Mouse (Mus musculus) limb, embryonic 13.5 days (tissue): ENCODE measurements around the gene Dusp12. TPM values are rescaled to one million over a fixed set of nuclear protein-coding genes. Genes with fewer than 3 reads are reported as not detected.
A peak's percentile ranks its signal among the peaks of the same experiment; 100 is the strongest.

Source experiments
- ATAC-seq: fragments of 200-750 bp; cut with Nextera tagmentation; 2 replicates; pipeline ENCODE4 v1.8.0; 2017; ENCODE audit warnings: low read depth, moderate number of reproducible peaks, moderate TSS enrichment; ENCODE audit not compliant: low FRiP score
- H3K27ac ChIP-seq: fragments of 300-500 bp; sonication (generic); 2 replicates; pipeline ENCODE4 v1.5.1; 2015; ENCODE audit warnings: inconsistent platforms, mild to moderate bottlenecking, moderate library complexity
- H3K27me3 ChIP-seq: fragments of 300-500 bp; sonication (generic); 2 replicates; pipeline ENCODE4 v1.6.1; 2015; ENCODE audit warnings: mild to moderate bottlenecking, inconsistent platforms
- H3K36me3 ChIP-seq: fragments of 300-500 bp; sonication (generic); 2 replicates; pipeline ENCODE4 v1.6.1; 2015; ENCODE audit warnings: inconsistent platforms, mild to moderate bottlenecking, moderate library complexity
- H3K4me1 ChIP-seq: fragments of 300-500 bp; sonication (generic); 2 replicates; pipeline ENCODE4 v1.6.1; 2015; ENCODE audit warnings: inconsistent platforms
- H3K4me2 ChIP-seq: fragments of 300-500 bp; sonication (generic); replicated peaks from 2 replicates; pipeline ENCODE4 v1.6.1; 2015; ENCODE audit warnings: inconsistent platforms, mild to moderate bottlenecking, moderate library complexity
- H3K4me3 ChIP-seq: fragments of 300-500 bp; sonication (generic); 2 replicates; pipeline ENCODE4 v1.5.1; 2015; ENCODE audit warnings: moderate library complexity, mild to moderate bottlenecking, inconsistent platforms
- H3K9ac ChIP-seq: fragments of 300-500 bp; sonication (generic); 2 replicates; pipeline ENCODE4 v1.6.1; 2015; ENCODE audit warnings: mild to moderate bottlenecking, inconsistent platforms
- H3K9me3 ChIP-seq: fragments of 300-500 bp; sonication (generic); 2 replicates; pipeline ENCODE4 v1.6.1; 2016; ENCODE audit warnings: inconsistent platforms
- WGBS: fragments of 180-500 bp; shearing (Covaris S2); methylation state at CpG from one replicate; pipeline ENCODE4 v1.1.7; 2015; 5-methylcytosine and 5-hydroxymethylcytosine counted together
- polyA plus RNA-seq: library from polyadenylated mRNA; unstranded; fragments of >200 nt; fragmentation: Nextera tagmentation; extraction: Ambion mirVana; gene quantifications from 2 replicates; pipeline ENCODE4 v1.2.1, GENCODE M21; 2015

The Dusp12 gene
- polyA plus RNA-seq, 1 experiment from 2014 or later: 50.5 TPM

DNA sequence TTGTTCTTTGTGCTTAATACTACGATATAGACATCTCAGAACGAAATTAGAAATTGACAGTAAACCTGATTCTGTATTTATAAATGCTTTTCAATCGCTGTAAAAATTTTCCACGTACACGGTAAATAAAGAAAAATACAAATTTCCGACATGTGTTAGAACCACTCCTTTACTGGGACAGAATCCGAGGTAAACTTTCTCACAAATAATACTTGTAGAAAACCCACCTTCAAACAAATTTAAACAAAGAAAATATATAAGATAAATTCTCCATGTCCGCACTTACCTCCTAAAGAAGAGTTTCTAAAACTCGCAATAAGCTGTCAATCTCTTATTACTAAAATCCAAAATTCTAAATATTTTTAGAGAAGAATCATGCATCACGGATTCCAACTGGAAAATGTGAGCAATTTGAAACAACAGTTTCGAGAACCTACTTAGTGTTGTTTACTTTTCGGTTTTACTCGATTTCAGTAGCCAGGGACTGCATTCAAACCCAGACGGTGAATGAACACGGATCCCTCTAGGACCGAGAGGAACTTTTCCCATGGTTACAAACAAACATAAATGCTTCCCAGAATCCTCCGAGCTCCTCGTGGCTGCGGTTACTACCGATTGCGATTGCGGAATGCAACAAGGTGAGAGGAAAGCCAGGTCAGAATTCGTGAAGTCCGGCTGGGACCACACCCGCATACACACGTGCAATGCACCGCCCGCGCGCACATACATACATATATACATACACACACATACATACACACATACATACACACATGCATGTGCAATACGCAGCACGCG lies 17.0 kb downstream of the Dusp12 start:
- peak overlapping the region; percentile 82 for H3K9ac ChIP-seq
- H3K4me3 ChIP-seq: peak overlapping the region; percentile 84
- no peaks in the 10 kb centered on the region for H3K27me3 ChIP-seq
- ATAC-seq: peak; percentile 84
- H3K9me3 ChIP-seq: no peaks in the 10 kb centered on the region
- H3K4me2 ChIP-seq: peak overlapping the region; percentile 86
- H3K36me3 ChIP-seq: peaks cover 17% of the 10 kb centered on the region
- WGBS: 1% methylated on average over 33 of the region's 33 CpGs
- no peak overlapping the region for H3K27ac ChIP-seq
- peaks cover 9% of the 10 kb centered on the region for H3K4me1 ChIP-seq

DNA sequence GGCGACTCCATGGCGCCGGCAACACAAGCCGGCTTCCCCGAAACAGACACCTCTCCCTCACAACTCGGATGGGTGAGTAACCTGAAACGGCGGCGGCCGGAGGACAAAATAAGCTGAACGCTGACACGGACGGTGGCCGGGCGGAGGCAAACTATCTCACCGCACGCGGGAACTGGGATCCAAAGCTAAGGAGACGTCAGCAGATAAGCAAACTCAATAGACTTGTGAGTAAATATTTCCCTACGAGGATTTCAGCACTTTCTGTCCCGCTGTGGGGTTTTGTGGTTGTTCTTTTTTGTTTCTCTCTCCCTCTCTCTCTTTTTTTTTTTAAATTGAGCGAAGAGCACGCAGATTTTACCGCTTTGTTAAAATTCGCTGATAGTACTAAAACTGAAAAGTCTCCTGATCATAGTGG lies 17.6 kb downstream of the Dusp12 start, which contains the start of gene Atf6:
Gene Atf6 (minus strand): TSS at position 81 of the 415 bp plus-strand sequence.
- Histone ChIP-seq H3K9me3 (no peaks in the 10 kb centered on the region), H3K4me2 (peak within 1 kb of the TSS; percentile 86), H3K27me3 (no peaks in the 10 kb centered on the region), H3K27ac (peak within 1 kb of the TSS; percentile 75; the same call in 1 of the 2 replicates), H3K4me3 (peak within 1 kb of the TSS; percentile 84), H3K9ac (peak within 1 kb of the TSS; percentile 82), H3K4me1 (peaks cover 9% of the 10 kb centered on the region), H3K36me3 (peaks cover 13% of the 10 kb centered on the region)
- under 1% methylated on average over 25 of the region's 25 CpGs for WGBS
- ATAC-seq: peak; percentile 81

DNA sequence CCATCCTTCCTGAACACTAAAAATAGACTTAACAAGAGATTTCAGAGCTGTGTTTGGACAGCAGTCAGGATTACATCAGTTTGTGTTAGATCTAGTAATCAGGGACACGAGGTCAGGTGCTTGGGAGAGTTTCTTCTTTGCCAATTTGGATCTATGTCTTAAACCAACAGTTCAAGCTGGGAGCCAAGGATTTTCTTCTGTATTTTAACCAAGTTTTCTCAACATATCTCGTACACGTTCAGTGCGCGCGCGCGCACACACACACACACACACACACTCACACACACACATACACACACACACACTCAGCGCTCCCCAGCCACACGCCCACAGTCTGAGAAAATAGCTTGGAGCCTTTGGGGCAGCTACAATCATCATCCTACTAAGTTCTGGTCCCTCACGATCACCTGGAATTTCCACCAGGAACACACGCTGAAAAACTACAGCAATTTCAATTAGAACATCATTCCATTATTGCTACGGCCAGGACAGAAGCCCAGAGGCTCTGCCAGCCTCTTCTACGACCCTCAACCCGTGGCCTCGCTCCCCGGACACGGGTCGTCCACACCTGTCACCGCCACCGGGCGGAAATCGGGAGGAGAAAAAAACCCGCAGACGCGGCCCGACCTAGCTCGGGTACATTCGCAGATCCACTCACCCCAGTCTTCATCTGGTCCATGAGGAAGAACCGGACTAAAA lies 18.2 kb downstream of the Dusp12 start:
- 3% methylated on average over 30 of the region's 30 CpGs for WGBS
- peak; percentile 53 for ATAC-seq

DNA sequence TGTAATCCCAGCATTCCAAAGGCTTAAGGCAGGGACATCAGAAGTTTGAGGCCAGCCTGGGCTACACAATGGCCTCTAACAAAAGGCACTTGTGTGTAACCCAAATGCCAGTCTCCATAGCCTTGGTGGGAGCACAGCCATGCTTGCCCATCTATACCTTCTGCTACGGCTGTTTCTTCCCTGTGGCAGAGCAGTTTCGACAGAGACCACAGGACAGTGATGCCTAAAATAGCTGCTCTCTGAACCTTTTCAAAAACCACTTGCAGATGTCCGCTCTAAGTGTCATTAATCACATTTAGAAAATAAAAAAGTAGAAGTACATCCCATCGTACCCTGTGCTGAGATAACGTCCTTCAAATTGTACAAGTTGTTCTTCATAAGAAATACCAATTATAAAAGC lies 19.9 kb downstream of the Dusp12 start:
- no peak for ATAC-seq
- Histone ChIP-seq H3K27ac (no peak overlapping the region), H3K4me3 (no peak overlapping the region), H3K4me1 (peaks cover 9% of the 10 kb centered on the region), H3K27me3 (no peaks in the 10 kb centered on the region), H3K4me2 (no peak overlapping the region), H3K9ac (no peak overlapping the region), H3K9me3 (no peaks in the 10 kb centered on the region), H3K36me3 (no peaks in the 10 kb centered on the region)
- WGBS: 86% methylated on average over 5 of the region's 5 CpGs

More for the DNA sequence above, 18.2 kb downstream of the Dusp12 start:
- no peaks in the 10 kb centered on the region for H3K27me3 ChIP-seq
- H3K27ac ChIP-seq: peak overlapping the region; percentile 75; the same call in 1 of the 2 replicates
- peak overlapping the region; percentile 84 for H3K4me3 ChIP-seq
- H3K36me3 ChIP-seq: peaks cover 8% of the 10 kb centered on the region
- peak overlapping the region; percentile 82 for H3K9ac ChIP-seq
- no peaks in the 10 kb centered on the region for H3K9me3 ChIP-seq
- peaks cover 9% of the 10 kb centered on the region for H3K4me1 ChIP-seq
- peak overlapping the region; percentile 86 for H3K4me2 ChIP-seq

DNA sequence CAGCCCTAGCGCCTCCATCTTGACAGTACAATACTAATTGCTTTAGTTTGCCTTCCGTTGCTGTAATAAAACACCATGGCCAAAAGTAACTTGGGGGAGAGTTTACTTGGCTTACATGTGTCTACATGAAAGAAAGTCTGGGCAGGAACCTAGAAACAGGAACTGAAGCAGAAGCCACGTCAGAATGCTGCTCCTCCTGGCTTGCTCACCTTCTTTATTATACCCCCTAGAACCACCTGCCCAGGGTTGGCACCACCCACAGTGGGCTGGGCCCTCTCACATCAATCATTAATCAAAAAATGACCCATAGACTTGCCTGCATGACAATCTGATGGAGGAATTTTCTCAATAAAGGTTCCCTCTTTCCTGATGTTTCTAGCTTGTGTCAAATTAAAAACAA lies 20.6 kb downstream of the Dusp12 start:
- peaks cover 9% of the 10 kb centered on the region for H3K4me1 ChIP-seq
- no peak overlapping the region for H3K9ac ChIP-seq
- no peak overlapping the region for H3K4me2 ChIP-seq
- H3K36me3 ChIP-seq: no peaks in the 10 kb centered on the region
- no peak overlapping the region for H3K27ac ChIP-seq
- WGBS: 79% methylated on average over 3 of the region's 3 CpGs
- no peak for ATAC-seq
- H3K9me3 ChIP-seq: no peaks in the 10 kb centered on the region
- H3K27me3 ChIP-seq: no peaks in the 10 kb centered on the region
- no peak overlapping the region for H3K4me3 ChIP-seq

DNA sequence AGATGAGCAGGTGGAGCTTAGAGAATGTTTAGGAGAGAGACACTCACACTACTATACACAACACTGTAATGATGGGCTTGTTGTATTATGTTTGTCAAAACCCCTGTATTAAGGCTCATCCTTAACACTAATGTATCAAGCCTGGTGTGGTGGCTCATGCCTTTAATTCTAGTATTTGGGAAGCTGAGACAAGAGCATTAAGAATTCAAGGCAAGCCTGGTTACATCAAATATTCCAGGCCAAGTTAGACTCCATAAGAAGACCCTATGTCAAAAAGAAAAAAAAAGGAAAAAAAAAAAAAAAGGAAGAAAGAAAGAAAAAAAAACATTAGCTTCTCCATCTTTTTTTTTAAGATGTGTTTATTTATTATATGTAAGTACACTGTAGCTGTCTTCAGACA lies 21.1 kb downstream of the Dusp12 start:
- no peaks in the 10 kb centered on the region for H3K27me3 ChIP-seq
- no peak overlapping the region for H3K9ac ChIP-seq
- no peak overlapping the region for H3K4me3 ChIP-seq
- H3K4me1 ChIP-seq: peaks cover 9% of the 10 kb centered on the region
- H3K36me3 ChIP-seq: no peaks in the 10 kb centered on the region
- ATAC-seq: no peak
- H3K4me2 ChIP-seq: no peak overlapping the region
- H3K9me3 ChIP-seq: no peaks in the 10 kb centered on the region
- H3K27ac ChIP-seq: no peak overlapping the region

DNA sequence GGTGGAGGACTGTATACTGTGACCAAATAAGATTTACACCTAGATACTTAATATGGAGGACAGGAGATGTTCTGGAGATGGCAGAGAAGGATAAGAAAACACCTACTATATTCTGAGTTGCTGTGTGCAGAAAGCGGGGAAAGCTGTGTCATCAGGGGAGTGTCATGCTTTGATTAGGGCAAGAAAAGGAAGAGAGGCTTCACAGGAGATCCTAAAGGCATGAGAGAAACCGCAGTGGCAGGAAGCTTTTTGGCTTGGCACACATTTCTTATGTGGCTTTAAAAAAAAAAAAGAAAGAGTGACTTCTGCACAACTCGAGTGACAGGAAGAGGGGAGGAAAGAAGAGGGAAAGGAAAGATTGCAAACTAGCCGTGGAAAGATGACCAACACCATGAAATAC lies 22.3 kb downstream of the Dusp12 start:
- Histone ChIP-seq H3K27ac (no peak overlapping the region), H3K4me3 (no peak overlapping the region), H3K9ac (no peak overlapping the region), H3K4me1 (peaks cover 9% of the 10 kb centered on the region), H3K9me3 (no peaks in the 10 kb centered on the region), H3K27me3 (no peaks in the 10 kb centered on the region), H3K36me3 (no peaks in the 10 kb centered on the region), H3K4me2 (no peak overlapping the region)
- ATAC-seq: no peak
- WGBS: 64% methylated on average over 4 of the region's 4 CpGs

DNA sequence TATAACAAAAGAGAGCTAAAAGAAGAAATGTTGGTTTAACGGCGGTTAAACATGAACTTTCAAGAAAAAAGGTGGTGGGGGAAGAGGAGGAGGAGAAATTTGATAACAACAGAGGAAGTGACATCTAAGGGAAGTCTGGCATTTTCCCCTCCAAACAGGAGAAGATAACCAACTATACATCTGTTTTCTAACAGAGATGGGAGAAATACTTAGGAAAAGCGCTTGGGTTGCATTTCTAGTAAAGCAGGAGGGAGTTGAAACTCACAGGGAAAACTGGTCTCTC lies 23.0 kb downstream of the Dusp12 start:
- ATAC-seq: no peak
- Histone ChIP-seq H3K4me3 (no peak overlapping the region), H3K27me3 (no peaks in the 10 kb centered on the region), H3K27ac (no peak overlapping the region), H3K9me3 (no peaks in the 10 kb centered on the region), H3K4me2 (no peak overlapping the region), H3K9ac (no peak overlapping the region), H3K36me3 (no peaks in the 10 kb centered on the region), H3K4me1 (peaks cover 9% of the 10 kb centered on the region)
- WGBS: 74% methylated on average over 3 of the region's 3 CpGs

DNA sequence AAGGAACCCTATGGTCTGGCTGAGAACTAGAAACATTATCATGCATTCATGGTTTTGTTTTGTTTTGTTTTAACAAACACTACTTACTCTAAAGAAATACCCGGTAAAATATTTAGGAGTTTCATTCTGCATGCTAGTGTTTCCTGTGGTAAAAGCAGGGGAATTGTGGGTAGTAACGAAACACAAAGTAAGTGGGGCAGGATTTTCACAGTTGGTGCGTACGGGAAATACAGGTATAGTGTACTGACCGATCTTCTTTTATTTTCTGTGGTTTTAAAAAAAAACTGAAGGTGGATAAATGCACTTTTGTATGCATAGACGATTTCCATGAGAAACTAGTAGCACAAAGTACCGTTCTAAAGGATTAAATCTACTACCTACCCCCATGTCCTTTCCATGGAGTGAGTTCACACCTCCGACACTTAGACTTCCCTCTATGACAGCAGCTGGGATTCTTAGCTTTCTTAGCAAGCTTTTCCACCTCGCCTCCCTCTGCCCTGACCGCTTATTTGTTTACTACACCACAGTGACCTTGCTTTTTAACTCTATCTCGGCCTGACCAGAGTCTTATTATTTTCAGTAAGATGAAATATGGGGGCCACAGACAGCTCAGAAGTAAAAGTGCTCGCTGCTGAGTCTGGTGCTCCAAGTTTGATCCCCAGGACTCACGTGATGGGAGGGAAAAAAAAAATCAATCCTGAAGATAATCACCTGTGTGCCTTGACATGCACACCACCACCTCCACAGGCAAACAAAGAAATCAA lies 23.5 kb downstream of the Dusp12 start:
- no peak overlapping the region for H3K4me3 ChIP-seq
- no peak overlapping the region for H3K27ac ChIP-seq
- no peaks in the 10 kb centered on the region for H3K27me3 ChIP-seq
- H3K4me1 ChIP-seq: peaks cover 6% of the 10 kb centered on the region
- ATAC-seq: no peak
- WGBS: 80% methylated on average over 13 of the region's 13 CpGs
- H3K9ac ChIP-seq: no peak overlapping the region
- H3K36me3 ChIP-seq: no peaks in the 10 kb centered on the region
- no peaks in the 10 kb centered on the region for H3K9me3 ChIP-seq
- no peak overlapping the region for H3K4me2 ChIP-seq

DNA sequence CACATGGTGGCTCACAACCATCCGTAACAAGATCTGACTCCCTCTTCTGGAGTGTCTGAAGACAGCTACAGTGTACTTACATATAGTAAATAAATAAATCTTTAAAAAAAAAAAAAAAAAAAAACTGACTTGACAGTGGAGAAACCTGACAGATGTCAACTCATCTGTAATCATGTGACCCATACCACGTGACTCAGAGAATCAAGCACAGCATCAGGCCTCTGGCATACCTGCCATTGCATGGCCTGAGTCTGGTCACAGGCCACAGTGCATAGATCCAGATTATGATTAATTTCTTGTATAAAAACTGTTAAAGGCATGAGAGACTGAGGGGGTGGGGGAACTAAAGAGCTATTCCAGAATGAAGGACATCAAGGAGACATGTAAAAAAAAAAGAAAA lies 26.5 kb downstream of the Dusp12 start:
- H3K27me3 ChIP-seq: no peaks in the 10 kb centered on the region
- H3K4me2 ChIP-seq: no peak overlapping the region
- no peak overlapping the region for H3K9ac ChIP-seq
- H3K36me3 ChIP-seq: no peaks in the 10 kb centered on the region
- no peaks in the 10 kb centered on the region for H3K9me3 ChIP-seq
- H3K27ac ChIP-seq: no peak overlapping the region
- H3K4me1 ChIP-seq: no peaks in the 10 kb centered on the region
- no peak for ATAC-seq
- WGBS: 96% methylated on average over 2 of the region's 2 CpGs
- no peak overlapping the region for H3K4me3 ChIP-seq

DNA sequence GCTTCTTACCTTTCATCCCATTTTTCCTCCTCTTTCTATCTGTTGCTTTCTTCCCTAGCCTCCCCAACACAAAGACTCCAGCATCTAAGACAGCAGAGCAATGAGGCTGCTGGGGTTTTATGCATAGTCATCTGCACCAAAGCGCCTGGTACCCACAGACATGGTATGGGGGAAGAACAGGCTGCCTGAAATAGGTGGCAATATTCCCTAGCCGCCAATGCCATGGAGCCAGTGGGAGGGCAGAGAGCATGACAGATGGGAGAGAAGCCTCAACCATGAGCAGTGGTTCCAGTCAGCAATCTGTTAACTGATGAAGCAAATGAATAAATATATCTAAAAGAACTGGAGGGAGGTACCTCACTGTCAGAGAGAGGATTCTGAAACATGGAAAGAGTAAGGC lies 28.0 kb downstream of the Dusp12 start:
- 75% methylated on average over 2 of the region's 2 CpGs for WGBS
- ATAC-seq: no peak
- H3K9me3 ChIP-seq: no peaks in the 10 kb centered on the region
- H3K4me3 ChIP-seq: no peak overlapping the region
- no peaks in the 10 kb centered on the region for H3K27me3 ChIP-seq
- no peak overlapping the region for H3K9ac ChIP-seq
- H3K36me3 ChIP-seq: peaks cover 2% of the 10 kb centered on the region; the same call in 1 of the 2 replicates
- H3K4me2 ChIP-seq: no peak overlapping the region
- H3K4me1 ChIP-seq: no peaks in the 10 kb centered on the region
- no peak overlapping the region for H3K27ac ChIP-seq

DNA sequence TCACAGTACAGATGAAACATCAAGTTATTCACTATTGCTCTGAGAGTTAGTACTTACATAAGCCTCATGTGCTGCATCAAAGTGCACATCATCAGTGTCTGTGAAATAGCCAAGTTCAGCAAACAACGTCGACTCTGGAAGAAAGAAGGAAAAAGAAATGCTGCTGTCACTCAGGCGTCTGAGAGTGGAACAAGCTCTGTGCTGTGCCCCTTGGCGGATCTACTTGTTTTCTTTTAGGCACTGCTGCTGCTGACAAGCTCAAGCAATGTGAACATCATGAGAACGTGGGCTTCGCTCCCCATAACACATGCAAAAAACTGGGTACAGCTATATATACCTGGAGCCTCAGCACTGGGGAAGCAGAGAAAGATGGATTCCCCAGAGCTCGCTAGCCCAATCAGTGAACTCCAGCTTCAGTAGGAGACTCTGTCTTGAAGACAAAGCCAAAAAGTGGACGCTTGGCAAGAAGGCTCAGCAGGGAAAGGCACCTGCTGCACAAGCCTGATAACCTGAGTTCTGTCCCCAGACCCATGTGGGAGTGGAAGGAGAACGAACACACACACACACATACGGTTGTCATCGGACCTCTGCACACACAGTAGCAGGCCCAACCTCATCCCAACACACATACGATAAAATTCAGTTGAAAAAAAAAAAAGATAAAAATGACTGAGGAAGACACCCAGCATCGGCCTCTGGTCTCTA lies 30.1 kb downstream of the Dusp12 start:
- Histone ChIP-seq H3K9ac (no peak overlapping the region), H3K36me3 (peaks cover 10% of the 10 kb centered on the region), H3K4me1 (no peaks in the 10 kb centered on the region), H3K27me3 (no peaks in the 10 kb centered on the region), H3K27ac (no peak overlapping the region), H3K4me3 (no peak overlapping the region), H3K9me3 (no peaks in the 10 kb centered on the region), H3K4me2 (no peak overlapping the region)
- ATAC-seq: no peak
- WGBS: 89% methylated on average over 13 of the region's 13 CpGs
